Mouse (Mus musculus): ENCODE measurements around the gene Foxred2.

DNA sequence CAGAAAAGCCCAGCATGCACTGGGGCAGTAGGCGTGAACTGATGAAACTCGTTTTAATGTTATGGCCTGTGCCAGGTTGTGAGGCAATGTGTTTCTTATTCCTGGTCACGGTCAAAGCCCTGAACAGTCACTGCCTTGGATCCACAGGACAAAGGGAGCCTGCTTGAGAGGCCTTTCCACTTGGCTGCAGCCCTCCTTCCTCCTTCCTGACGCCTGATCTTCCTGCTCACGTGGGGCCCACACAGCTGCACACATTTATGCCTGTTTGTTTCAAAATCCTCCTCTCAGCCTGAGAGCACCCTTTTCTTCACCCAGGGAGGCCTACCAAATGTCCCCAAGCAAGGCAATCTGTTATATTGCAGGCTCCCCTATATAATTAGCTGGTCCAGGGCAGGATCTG lies 53.3 kb downstream of the Foxred2 start:
- TF ChIP-seq POLR2A (IDR thresholded peaks at IDR 0.05; ENCODE audit: low read depth, low read length) (no peak), CTCF (IDR thresholded peaks at IDR 0.05; ENCODE audit: extremely low read depth, insufficient read length, insufficient replicate concordance, low read depth, low read length) (no peak)

Measured in small intestine, adult 2 months (tissue).